Mouse (Mus musculus) embryo, embryonic 10 days (tissue): Measurements from ENCODE around the gene Inpp4b.

Experiments
- DNase-seq: peaks from one replicate; pipeline ENCODE4 v3.0.0-alpha.2; 2015; ENCODE audit warnings: low spot score

The Inpp4b gene

DNA sequence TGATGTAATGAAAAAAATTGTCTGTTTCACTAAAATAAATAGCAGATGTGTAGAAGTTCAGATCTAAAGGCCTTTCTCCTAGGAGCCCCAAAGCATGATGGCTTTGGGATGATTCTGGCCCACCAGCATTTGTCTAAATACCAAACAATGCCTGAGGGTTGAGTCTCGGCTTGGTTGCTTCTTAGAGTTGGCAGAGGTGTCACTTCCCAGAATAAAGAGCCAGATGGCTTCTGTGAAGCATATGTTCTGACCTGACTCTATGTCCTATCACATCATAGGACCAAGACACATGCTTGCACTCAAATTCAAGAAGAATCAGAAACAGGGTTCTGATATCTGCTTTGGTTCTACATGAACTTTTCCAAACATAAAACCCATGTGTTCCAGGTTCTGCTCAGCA, 365.1 kb downstream of the Inpp4b start:
- no peak for DNase-seq

DNA sequence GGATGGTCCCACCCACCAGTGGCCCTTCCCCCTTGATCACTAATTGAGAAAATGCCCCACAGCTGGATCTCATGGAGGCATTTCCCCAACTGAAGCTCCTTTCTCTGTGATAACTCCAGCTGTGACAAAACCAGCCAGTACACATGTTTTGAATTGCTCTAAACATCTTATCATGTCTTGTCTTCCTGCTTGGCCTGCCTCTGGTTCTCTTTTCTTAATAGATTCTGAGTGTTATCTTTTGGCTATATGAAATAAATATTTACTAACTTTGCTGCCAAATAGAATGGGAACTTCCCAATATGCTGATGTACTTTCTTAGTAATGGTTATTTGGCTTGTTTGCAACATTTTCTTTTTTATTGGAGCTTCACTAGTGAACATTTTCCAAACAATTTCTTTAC, 389.0 kb downstream of the Inpp4b start:
- no peak for DNase-seq

DNA sequence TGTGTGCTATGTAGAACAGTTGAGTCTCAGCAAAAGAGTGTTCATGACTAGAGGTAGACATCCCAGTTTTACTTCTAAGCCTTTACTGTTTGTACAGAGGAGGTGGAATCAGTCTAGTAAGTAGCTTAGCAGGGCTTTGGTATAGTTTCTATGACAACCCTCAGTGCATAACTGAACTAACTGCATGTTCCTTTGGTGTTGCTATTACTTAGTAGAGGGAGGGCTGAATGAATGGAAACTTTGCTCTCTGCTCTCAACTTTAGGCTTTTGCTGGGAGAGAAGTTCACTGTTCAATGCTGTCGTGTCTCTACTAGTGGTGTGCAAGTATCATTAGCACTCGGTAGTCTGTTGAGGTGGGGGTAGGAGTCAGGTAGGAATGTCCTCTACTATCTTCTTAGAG, 393.3 kb downstream of the Inpp4b start:
- no peak for DNase-seq

DNA sequence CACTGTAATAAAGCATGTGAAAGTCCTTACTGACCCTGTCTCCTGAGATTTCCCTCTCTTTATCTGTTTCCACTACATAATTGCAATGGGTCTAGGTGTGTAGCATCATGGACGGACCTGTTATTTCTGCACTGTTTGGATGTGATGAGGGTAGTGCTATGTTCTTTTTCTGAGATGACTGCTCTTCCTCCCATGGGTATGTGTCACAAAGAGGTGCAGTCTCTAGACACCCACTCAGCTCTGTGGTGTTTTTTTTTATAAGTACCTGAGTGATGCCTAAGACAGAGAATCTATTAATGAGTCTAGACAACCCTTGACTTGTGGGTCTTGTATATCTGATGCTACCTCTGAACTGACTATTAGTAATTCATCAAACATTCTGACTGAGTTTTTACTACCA, 393.7 kb downstream of the Inpp4b start:
- no peak for DNase-seq

DNA sequence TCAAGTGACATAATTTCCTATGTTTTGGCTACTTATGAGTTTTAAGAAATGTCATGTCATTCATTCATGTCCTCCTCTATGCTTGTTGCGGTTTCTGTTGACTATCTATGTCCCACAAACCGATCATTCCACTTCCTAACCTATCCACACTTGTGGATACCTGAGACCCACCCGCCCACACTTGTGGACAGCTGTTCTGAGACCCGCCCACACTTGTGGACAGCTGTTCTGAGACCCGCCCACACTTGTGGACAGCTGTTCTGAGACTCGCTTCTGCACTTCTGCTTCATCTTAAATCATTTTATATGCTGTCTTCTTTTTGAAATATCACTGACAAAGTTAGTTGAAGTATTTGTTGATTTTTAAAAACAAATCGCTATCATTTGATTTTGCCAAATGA, 400.2 kb downstream of the Inpp4b start:
- DNase-seq: no peak

DNA sequence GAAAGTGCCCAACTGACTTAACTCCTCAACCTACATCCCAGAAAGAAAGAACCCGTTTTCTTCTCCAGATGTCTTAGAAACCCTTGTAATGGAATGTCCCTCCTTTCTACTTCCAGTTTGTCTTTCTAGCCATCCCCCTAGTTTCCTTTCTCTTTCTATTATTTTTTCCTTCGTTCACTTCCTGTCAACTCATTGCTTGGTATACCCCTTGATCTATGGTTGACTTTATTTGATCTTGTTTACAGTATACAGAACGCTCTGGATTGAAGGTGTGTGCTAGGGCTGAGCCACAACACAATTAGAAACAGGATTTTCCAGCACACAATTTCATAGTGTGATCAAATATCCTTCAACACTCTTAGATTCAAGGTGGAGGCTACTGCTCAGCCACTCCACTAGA, 400.7 kb downstream of the Inpp4b start:
- DNase-seq: no peak

DNA sequence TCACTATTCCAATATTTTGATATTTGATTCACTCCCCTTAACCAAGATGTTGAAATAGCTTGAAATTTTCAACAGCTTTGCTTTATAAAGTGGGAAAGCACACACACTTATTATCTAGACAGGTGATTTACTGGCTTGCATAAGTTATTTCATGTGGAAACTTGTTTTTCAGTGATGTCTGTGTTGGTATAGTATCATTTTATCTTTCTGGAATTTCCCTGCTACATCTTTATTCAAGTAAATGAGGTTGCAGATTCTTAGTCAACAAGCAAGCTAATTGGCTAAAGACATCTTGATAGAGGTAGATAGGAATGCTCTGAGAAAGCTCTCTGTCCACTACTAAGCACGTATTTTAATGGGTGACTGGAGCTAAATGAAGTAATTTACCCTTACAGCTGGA, 403.1 kb downstream of the Inpp4b start:
- DNase-seq: no peak

DNA sequence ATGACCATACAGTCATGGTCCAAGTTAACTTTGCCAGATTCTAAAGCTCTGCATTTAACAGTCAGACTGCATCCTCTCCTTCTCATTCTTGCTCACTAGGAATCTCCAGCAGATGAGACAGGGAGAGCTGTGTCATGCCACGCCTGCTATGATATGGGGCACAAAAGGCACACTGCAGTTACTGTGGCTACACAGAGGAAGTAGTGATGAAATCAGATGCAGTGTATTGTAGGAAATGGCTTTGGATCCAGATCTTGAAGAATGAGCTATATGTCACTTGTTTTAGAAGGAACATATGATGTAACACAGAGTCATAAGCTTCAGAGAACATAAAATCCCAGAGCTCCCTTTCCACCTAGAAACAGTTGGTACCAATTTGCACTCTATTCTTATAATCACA, 408.8 kb downstream of the Inpp4b start:
- no peak for DNase-seq

DNA sequence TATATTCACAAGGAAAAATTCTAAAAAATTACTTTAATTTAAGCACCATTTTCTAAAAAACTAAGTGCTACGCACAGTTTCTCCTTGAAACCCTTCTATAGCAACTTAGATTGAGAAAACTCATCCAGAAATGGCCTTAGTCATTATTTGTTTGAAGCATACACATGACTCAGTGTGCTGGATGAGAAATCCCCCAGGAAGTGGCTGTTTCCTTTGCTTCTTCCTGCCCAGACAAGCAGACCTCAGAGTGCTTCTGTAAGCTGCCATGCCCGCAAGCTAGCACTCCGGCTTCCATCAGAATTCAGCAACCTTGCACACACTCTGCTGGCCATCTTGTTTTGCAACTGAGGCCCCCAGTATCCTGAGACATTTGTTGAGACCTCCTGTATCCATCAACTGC, 414.3 kb downstream of the Inpp4b start:
- DNase-seq: no peak

DNA sequence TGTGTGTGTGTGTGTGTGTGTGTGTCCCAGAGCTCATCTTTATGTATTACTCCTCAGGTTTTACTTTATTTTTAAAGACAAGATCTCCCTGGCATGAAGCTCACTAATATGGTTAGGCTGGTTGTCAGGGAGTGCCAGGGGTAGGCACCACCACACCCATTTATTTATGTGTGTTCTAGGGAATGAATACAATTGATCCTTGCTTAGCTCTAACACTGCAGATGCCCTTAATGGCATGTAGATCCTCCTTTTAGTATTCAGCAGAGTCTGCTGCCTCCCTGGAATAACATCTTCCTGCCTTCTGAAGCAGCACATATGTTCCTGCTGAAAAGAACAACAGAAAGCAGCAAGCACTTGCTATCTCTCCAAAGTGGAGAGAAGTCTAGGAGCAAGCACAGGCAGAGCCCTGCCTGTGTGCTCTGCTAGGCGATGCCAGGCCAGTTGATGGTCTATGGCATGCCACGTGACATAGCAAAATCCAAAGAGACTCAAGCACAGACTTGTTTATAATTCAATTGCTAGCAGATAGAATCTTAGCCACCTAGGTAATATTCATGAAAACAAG, 415.3 kb downstream of the Inpp4b start:
- DNase-seq: no peak

DNA sequence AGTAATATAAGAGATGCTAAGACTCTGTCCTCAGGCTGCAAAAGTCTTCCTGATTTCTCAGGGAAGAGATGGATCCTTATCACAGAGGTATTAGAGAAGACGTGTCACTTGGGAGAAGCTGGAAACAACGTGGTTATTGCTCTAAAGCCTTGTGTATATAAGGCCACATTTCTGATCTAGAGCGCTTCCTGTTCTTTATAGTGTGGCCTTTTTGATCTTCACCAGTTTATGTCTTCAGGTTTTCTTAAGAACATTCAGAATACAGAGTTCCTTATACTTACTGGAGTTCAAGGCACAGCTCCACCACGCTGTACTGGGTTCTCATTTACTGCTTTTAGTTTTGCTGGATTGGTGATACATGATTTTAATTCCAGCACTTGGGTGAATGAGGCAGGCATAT, 419.1 kb downstream of the Inpp4b start:
- no peak for DNase-seq

DNA sequence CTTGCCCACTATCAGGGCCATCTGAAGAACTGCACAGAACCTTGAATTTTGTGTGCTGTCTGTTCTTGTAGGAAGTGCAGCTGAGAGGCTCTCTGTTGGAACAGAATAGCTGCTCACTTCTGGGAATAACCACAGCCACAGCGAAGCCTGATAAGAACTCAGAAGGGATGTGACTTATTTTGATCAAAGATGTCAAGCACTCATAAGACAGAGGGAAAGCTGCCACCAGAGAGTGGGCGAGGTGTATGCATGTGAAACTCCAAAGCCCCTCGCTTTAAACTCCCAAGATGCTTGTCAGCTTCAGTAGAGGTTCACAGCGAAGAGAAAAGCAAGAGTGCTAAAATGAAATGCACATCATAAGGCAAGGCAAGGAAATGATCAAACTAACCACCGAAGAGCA, 423.7 kb downstream of the Inpp4b start:
- no peak for DNase-seq

DNA sequence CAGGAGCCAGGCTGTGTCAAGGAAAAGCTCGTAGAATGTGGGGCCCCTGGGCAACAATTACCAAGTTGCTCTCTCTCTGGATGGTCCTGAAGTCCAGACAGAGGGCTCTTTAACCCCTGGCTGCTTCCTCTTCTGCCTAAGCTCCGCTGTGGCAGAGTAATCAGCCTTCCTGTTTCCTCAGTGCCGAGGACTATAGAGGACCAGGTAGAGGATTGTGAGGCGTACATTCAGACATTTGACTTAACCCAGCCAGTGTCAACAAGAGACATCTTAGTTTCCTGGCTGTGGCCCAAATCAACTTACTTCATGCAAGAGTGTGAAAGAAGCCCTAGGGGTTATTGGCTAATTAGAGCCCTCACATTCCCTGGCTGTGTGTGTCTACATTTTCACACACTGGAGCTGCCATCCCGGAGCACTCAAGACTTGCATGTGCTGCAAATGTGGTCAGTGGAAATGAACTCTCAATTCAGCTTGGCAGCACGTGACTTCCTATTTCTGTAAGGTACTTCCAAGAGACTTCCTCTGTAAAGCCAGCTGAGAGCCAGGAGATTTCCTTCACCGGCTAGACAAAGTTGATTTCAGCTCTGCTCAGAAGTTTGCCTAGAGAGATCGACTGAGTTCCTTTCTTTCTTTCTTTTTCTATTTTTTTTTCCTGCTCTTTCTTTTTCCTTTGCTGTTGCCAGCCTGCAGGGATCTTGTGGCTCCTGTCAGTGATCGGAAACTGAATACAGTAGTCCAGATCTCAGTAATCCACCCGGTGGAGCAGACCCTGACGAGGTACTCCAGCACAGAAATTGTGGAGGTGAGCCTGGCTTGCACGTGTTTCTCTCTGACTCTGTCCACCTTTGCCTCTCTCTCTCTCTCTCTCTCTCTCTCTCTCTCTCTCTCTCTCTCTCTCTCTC, 425.3 kb downstream of the Inpp4b start:
- DNase-seq: peak; percentile 65

DNA sequence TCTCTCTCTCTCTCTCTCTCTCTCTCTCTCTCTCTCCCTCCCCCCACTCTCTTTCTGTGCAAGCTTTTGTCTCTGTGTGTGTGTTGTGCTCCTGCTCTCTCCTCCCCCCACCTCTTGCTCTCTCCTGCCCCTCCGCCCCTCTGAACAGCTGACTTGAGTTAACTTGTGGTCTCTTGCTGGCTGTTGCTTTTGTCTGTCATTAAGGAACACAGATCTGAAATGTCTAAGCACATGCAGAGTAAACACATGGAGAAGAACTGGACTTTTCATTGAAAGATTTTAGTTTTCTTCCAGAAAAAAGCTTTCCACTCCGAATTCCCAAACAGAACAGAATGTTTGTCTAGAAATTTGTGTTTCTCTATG, 425.9 kb downstream of the Inpp4b start:
- peak; percentile 67 for DNase-seq

DNA sequence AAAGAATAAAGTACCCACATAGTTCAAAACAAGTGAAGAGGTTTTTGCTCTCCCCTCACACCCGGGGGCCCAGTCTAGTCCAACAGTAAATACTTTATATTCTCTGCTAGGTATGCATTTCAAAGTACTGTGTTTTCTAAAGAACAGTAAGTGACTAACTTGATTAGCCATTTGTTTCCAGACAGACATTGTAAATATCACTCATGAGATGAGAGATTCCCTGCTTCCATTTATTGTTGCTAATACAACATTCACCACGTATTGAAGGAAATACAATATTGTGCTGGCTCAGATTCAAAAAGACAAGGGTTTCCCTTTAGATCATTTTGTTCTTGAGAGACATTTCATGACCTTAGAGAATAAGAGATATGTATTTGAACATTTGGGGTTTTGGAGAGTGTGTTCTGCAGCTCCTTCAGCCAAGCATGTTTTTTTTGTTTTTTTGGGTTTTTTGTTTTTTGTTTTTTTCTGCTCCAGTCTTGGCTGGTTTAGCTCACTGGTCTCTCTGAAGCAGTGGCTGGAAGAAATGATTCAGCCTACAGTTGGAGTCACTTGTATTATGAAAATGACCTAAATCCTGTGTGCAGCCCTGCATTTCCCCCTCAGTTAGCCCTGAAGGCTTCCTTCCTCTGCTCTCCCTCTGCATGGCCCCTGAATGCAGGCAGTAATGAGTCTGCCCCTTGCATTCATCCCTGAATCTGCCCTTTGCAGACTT, 426.5 kb downstream of the Inpp4b start:
- DNase-seq: no peak

DNA sequence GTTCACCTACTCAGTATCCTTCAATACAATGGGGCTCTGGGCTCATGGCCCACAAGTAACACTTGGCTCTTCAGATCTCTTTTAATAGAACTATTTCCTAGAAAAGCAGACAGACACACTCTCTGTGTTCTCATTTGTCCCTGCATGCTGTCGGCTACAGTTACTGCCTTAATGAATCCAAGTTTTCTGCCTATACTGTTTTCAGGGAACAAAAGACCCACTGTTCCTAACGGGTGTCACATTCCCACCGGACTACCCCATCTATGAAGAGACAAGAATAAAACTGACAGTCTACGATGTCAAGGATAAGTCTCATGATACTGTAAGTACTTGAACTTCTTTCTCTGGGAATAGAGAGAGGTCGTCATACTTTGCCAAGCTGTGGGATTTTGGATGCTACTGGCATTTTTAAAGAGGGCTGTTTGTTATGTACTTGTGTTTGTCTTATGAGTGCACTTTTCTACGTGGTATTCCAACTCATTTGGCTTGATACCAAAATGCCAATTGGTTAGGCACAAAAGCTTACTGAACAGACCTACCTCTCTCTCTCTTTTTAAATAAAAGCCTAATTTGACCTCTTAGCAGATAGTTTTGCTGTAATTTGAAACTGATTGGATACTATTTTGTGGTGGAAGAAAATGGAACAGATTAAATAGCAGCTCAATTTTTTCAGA, 428.4 kb downstream of the Inpp4b start:
- DNase-seq: peak; percentile 25

DNA sequence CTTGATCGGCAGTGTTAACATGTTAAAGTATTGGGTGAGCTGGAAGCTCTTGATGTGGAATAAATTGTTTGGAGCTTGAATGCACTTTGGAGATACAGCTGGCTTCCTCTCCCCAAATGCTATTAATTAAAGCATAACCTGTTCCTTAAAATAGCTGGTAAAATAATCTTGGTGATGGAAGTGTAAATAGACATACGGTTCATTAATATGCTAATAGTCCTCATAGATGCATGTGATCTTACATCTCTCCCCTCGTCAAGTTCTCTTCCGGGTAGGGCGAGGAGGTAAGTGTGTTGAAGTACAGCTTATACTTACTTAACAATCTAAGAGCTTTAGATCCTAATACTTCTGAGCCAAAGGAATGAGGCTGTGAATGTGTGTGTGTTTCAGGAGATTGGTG, 430.5 kb downstream of the Inpp4b start:
- DNase-seq: no peak

DNA sequence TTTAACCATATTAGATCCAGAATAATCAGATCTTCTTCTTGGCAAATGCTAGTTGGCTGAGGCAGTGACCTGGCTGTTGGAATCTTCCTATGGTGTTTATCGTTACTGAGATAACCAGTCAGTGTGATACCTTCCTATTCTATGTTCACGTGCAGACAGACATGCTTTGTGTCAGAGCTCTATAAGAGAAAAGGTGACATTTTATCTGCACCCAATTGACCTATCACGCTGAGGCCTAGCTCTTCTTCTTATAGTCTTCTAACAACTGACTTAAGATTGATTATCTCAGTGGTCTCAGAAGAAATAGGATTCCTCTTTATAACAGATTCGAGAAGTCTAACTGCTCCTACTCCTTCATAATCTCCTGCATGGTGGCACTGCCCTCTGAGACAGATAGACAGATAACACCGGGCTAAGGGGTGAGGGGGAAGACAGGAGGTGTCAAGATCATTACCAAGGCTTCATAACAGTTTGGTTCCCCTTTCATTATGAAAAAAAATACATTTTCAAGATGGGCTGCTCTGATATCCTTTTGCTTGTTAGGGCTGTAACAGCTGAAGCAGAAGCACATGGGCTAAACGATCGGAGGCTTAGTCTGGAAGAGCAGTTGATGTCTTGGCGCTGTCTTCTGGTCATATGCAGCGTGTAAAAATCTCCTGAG, 431.1 kb downstream of the Inpp4b start:
- DNase-seq: no peak

DNA sequence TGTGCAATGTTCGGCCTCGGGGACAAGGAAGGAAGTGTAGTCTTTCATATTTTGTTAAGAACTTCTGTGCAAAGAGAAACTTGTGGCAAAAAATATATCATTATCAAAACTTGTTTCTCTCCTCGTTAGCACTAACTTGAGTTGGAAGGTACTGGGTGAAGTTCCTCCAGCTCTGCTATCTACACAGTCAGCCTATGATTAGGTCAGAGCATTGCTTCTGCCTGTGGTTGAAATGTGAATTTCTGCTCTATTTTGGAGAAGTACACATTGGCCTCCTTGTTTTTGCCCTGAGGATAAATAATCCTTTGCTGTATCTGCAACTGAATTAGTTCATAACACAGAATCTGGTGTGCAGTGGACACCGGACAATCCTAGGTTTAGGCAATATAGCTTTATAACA, 431.7 kb downstream of the Inpp4b start:
- no peak for DNase-seq

DNA sequence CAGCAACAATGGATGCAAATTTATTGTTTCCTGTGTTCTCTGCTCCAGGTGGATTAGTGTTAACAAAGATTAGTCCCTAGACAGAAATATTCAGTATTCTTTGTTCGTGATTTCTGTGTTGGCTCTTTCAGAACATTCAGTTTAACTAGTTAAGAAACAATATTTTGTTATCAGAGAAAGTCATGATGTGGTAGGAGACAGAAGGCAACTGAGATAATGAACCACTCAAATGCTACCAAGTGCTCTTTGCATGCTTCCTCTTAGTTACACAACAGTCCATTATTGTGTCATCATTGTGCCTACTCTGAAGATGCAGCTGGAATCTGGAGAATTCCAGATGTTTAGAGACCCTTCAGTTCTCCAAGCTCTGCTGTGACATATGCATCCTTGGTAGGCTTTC, 432.1 kb downstream of the Inpp4b start:
- DNase-seq: no peak

DNA sequence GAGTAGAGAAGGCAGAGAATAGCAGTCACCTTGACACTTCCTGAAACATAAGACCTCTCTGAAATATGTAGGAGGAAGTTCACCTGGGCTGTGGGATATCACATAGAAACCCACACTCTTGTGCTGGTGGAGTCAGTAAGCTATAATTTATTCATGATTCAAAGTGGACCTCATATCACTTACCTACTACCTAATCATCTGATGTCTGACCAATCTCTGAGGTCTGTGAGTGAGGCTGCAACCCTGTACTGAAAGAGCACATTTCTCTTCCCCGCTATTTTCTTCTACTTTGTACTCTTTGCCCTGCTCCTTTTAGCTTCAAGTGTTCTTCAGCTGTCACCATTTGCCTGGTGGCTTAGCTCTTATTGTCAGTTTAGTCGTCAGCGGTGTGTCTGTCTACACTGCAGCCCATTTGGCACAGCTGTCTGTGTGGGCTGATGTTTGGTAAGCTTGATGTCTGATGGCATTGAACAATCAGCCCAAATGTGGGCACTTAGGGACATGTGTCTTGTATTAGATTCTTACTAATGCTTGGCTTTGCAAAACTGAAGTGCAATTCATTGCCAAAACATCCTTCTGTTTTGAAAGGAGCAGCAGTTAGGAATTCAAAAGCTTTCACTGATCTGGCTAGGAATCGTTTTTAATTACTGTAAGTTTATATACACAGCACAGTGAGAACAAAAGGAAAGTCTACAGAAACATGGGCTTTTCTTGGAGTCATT, 434.3 kb downstream of the Inpp4b start:
- no peak for DNase-seq

DNA sequence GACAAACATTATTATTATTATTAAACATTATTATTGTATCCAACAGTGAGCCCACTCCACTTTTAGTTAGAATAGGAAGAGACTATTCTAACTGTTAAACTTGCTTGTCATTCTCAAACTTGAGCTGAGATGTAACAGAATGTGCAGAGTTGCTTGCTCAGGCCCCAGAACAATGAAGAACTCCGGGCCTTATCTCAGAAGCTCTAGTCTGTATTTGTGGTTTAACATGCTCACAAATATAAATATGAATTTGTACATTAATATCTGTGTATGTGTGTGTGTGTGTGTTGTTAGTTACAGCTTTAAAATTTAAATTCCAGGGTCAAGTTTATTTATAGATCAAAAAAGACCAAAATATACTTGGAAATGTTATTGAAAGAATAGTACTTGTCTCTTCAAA, 435.3 kb downstream of the Inpp4b start:
- DNase-seq: no peak
